Mouse (Mus musculus): ENCODE results near the gene Tmem95.

DNA sequence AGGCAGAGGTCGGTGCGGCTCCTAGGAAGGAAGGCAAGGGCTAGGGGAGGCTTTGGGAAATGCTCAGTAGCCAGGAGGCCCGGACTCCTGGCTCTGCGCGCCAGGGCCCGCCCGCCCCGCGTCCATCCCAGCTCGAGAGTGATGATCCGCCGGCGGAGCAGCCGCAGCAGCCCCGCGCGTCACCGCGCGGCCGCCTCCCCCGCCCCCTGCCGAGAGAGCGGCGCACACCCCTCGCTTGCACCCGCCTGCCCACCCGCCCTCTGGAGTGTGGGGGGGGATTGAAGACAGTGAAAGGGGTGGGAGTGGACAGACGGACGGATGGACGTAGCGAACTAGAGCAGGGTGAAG, 40.2 kb downstream of the Tmem95 start, which contains the start of gene Nlgn2:
- TF ChIP-seq CTCF (IDR thresholded peaks at IDR 0.05; ENCODE audit: low read depth) (peak; percentile 40; the same call in 1 of the 2 replicates), EP300 (optimal IDR thresholded peaks at IDR 0.05) (no peak)
